Mouse (Mus musculus) G1E (cell line): ENCODE measurements around the gene Gm6685. TPM values are rescaled to one million over a fixed set of nuclear protein-coding genes. Genes with fewer than 3 reads are reported as not detected.
"Not testable (repeated sequence)": the region's sequence is repeated elsewhere in the genome, so short reads cannot be mapped to it uniquely, and the experiment has no call there.

Experiments
- ATAC-seq: 2 replicates; pipeline ENCODE4 v1.8.0; 2016; ENCODE audit warnings: mild to moderate bottlenecking; ENCODE audit not compliant: insufficient number of reproducible peaks, poor library complexity, low FRiP score, severe bottlenecking; ENCODE audit errors: extremely low read depth
- DNase-seq: peaks from one replicate; pipeline ENCODE4 v3.0.0; 2012; ENCODE audit warnings: low spot score
- H3K27me3 ChIP-seq: 2 replicates; pipeline ENCODE4 v1.6.1; 2012; ENCODE audit warnings: mild to moderate bottlenecking, low read length, inconsistent platforms; ENCODE audit not compliant: insufficient read depth
- H3K36me3 ChIP-seq: replicated peaks from 2 replicates; pipeline ENCODE3; 2012; ENCODE audit warnings: mild to moderate bottlenecking, inconsistent platforms
- H3K4me1 ChIP-seq: 2 replicates; pipeline ENCODE4 v1.6.1; 2012; ENCODE audit warnings: low read depth, low read length, inconsistent platforms, mixed read lengths; ENCODE audit not compliant: insufficient read depth
- H3K4me3 ChIP-seq: 2 replicates; pipeline ENCODE4 v1.5.1; 2012; ENCODE audit warnings: low read depth, mild to moderate bottlenecking, inconsistent platforms, low read length, moderate library complexity, mixed read lengths
- H3K9me3 ChIP-seq: replicated peaks from 2 replicates; pipeline ENCODE4 v1.6.1; 2012; ENCODE audit warnings: inconsistent platforms
- CTCF ChIP-seq: IDR thresholded peaks from 2 replicates; pipeline ENCODE4 v1.5.1; 2012; ENCODE audit warnings: low read depth, low read length, inconsistent platforms, mixed read lengths
- GATA1 ChIP-seq: IDR thresholded peaks from 2 replicates; pipeline ENCODE4 v1.6.1; 2012; ENCODE audit warnings: borderline replicate concordance, low read length, inconsistent platforms, mixed read lengths
- GATA2 ChIP-seq: IDR thresholded peaks from 2 replicates; pipeline ENCODE4 v1.6.1; 2012; ENCODE audit warnings: low read depth, low read length, inconsistent platforms, borderline replicate concordance
- POLR2AphosphoS5 ChIP-seq: IDR thresholded peaks from 2 replicates; pipeline ENCODE4 v1.6.1; 2012; ENCODE audit warnings: low read depth, low read length, inconsistent platforms; ENCODE audit not compliant: insufficient replicate concordance
- TAL1 ChIP-seq: conservative IDR thresholded peaks from 2 replicates; pipeline ENCODE4 v1.6.1; 2012; ENCODE audit warnings: low read depth, low read length, inconsistent platforms, mixed read lengths
- polyA plus RNA-seq: library from polyadenylated mRNA; stranded (reverse); fragments of >175 nt; gene quantifications from 2 replicates; pipeline ENCODE4 v1.2.3, GENCODE M21; 2012
- total RNA-seq, 2 experiments: library from RNA; stranded (forward) in 1 of 2; stranded (reverse) in 1 of 2; fragments of 200-1000 nt in 1 of 2; fragments of >200 nt in 1 of 2; fragmentation: Nextera tagmentation in 1 of 2; gene quantifications; 2 replicates each; pipeline ENCODE4 v1.2.3; 2014 to 2017

Gm6685 gene
- 2.3 and 5.3 TPM in 2 replicates for total RNA-seq (2014; fragmentation: Nextera tagmentation)
- 3.2 and 4.3 TPM in 2 replicates for total RNA-seq (2017)
- 3.8 and 5.9 TPM in 2 replicates for polyA plus RNA-seq

DNA sequence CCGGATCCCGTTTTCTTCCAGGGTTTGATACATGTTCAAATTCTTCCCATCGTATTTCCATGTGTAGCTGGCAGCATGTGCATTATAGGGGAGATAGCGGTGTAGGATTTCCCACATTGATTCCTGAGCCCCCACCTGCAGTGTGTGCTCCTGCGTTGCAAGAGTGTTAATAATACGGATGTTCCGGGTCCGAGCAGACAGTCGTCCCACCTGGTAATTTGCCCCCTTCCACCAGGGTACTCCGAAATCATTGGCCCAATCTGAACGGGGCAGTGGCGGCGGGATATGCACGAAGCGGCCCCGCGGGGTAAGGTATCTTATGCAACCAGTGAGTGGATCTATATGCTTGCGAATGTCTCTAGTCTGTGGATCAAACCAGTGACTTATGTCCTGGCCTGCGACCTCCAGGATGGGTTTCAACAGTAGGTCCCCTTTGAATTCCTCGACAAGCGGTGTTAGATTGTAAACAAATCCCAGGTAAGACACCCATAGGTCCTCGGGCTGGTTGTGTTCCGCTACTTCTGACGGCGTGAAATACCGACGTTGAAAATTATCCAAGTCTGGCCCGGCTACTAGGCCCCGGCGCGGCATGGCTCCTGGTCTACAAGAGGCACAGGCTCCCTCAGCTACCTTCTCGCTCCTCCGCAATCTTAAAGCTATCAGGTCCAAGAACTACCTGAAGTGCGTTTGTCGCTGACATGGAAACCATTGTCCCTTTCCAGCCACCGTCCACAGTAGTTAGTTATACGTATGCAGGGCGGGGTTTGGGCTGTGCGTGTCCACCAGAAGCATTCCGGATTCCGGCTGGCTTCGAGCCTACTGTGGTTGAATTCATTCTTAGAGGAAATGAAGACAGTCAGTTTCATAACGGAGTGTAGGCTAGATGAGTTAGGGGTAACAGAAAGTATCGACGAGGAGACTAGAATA, at the start of gene Gm6685:
Gm6685 (minus strand) TSS at position 644 of the 927 bp plus-strand sequence.
- not testable (repeated sequence) for H3K27me3 ChIP-seq, H3K36me3 ChIP-seq, H3K4me1 ChIP-seq, H3K9me3 ChIP-seq, DNase-seq
- 0 out of 2 replicates have a peak, but pooled peaks have one; percentile 8 for ATAC-seq
- H3K4me3 ChIP-seq, result peak within 1 kb of the TSS; percentile 66

DNA sequence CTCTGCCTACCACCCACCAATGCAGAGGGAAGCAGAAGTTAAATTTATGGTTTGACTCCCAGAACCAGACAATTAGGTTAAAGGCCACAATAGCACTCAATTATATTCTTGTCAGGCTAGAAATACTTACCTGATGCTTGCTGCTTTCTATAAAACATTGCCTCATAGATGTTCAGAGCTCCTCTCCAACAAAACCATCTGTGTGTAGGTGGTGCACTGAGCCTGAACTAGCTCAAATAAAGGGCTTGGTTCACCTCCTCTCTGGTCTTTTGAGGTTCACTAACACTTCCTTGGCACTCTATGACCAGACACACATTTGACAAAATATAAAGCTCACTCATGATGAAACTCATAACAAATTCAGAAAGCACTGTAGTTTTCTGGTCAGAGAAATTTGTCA, 36.2 kb upstream of the Gm6685 start:
- no peaks in the 10 kb centered on the region for H3K4me1 ChIP-seq
- no peak for TF ChIP-seq TAL1
- no peak for TF ChIP-seq CTCF
- TF ChIP-seq GATA1, result no peak
- no peak for TF ChIP-seq POLR2AphosphoS5
- no peak for TF ChIP-seq GATA2
- DNase-seq (no peak), ATAC-seq (no peak)
- peaks cover 3% of the 10 kb centered on the region; the same call in 1 of the 2 replicates for H3K9me3 ChIP-seq
- H3K27me3 ChIP-seq, result no peaks in the 10 kb centered on the region
- no peaks in the 10 kb centered on the region for H3K36me3 ChIP-seq
- no peak overlapping the region for H3K4me3 ChIP-seq

DNA sequence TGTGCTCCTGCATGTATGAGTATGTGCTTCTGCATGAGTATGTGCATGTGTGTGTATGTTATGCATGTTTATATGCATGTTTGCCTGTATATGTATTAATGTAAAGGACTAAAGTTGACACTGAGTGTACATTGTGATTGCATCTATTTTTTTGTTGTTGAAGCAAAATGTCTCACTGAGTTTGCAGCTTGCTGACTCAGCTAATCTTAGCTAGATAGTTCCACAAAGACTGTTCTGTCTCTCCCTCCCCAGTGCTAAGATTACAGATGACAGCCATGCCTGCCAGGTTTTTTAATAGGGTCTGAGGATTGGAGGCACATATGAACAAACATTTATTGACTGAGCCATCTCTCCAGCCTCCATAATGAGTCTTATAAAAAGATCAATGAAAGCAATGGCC, 35.0 kb upstream of the Gm6685 start:
- DNase-seq, result no peak
- no peak for ATAC-seq
- H3K27me3 ChIP-seq, result no peaks in the 10 kb centered on the region
- no peak overlapping the region for H3K4me3 ChIP-seq
- no peak for TF ChIP-seq GATA2
- TF ChIP-seq TAL1, result no peak
- TF ChIP-seq GATA1, result no peak
- no peak for TF ChIP-seq CTCF
- no peak for TF ChIP-seq POLR2AphosphoS5
- no peaks in the 10 kb centered on the region for H3K36me3 ChIP-seq
- peaks cover 3% of the 10 kb centered on the region; the same call in 1 of the 2 replicates for H3K9me3 ChIP-seq
- no peaks in the 10 kb centered on the region for H3K4me1 ChIP-seq

DNA sequence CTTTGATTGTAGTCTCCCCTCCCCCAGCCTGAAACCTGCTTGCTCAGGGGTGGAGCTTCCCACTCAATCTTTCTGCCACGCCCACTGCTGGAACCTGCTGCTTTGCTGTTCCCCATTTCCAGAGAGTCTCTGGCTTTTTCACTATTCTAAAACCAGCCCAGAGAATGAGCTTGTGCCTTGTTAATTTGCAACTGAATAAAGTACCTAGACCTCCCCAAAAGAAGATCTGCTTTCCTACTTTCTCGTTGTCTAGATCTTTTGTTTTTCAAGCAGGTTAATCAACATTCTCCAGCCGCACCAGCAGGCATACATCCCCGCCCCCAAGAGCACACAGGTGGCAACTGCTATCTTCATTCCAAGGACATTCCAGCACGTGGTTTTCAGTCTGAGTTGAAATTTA, 31.7 kb upstream of the Gm6685 start:
- H3K4me1 ChIP-seq, H3K4me3 ChIP-seq, H3K27me3 ChIP-seq, H3K9me3 ChIP-seq, H3K36me3 ChIP-seq, DNase-seq, ATAC-seq: not testable (repeated sequence)

DNA sequence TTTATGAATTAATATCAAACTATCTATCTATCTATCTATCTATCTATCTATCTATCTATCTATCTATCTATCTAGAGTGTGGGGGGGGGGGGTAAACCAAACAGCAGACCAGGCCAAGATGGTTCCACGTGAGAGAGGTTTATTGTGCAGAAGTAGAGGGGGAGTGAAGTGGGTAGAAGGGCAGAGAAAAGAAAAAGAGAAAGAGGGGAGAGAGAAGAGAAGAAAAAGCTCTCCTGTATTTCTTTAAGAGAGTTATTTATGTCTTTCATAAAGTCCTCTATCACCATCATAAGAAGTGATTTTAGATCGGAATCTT, 26.2 kb upstream of the Gm6685 start:
- no peak for TF ChIP-seq GATA1
- TF ChIP-seq GATA2, result no peak
- TF ChIP-seq POLR2AphosphoS5, result no peak
- no peak for TF ChIP-seq CTCF
- no peak for TF ChIP-seq TAL1
- ATAC-seq, result no peak

DNA sequence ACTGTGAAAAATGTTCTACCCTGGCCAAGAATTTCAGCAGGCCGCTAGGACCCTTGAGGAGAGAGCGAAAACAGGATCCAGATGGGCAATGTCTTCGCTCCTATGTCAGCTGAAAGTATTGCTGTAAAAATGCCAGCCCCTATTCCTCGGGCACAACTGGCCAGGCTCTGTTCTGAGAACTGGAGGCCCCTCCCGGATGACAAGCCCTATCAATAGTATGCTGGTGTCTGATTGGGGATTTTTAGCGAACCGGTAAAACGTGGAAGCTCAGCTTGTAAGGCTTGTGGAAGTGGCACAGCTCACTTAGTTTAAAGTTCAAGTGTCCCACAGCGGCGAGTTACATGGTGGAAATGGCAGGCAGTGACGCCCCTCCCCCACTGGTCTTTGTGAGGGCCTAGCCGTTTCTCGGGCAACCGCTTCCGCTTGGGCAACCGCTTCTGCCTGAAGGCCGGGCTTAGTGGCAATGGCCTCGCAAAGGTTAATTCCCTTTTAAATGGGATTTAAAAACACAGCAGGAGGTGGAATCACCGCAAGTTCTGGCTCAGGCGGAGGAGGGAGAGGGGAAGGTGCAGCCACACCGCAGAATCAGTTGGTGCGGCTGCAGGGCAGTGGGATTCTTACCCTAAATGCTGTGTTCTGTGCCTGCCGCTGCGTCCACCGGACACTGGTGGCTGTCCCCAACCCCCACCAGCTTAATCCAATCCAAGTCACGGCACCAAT, 25.7 kb upstream of the Gm6685 start:
- ATAC-seq (no peak), DNase-seq (no peak)
- Histone ChIP-seq H3K36me3 (no peaks in the 10 kb centered on the region), H3K4me3 (no peak overlapping the region), H3K9me3 (peaks cover 20% of the 10 kb centered on the region), H3K27me3 (no peaks in the 10 kb centered on the region), H3K4me1 (no peaks in the 10 kb centered on the region)
- TF ChIP-seq GATA1 (no peak), CTCF (no peak), TAL1 (no peak), POLR2AphosphoS5 (no peak), GATA2 (no peak)

More for the DNA sequence above, 26.2 kb upstream of the Gm6685 start:
- Histone ChIP-seq H3K27me3 (no peaks in the 10 kb centered on the region), H3K9me3 (peaks cover 17% of the 10 kb centered on the region), H3K4me1 (no peaks in the 10 kb centered on the region), H3K36me3 (no peaks in the 10 kb centered on the region), H3K4me3 (no peak overlapping the region)
- DNase-seq, result no peak
